Mouse (Mus musculus) lung, embryonic 16.5 days (tissue): ENCODE data around the gene Elavl1. TPM values are rescaled to one million over a fixed set of nuclear protein-coding genes. Genes with fewer than 3 reads are reported as not detected.

Experiments
- ATAC-seq: fragments of 200-750 bp; cut with Nextera tagmentation; 2 replicates; pipeline ENCODE4 v1.8.0; 2017; ENCODE audit warnings: low read depth, mild to moderate bottlenecking, moderate library complexity
- H3K27ac ChIP-seq: fragments of 300-500 bp; sonication (generic); 2 replicates; pipeline ENCODE4 v1.5.1; 2014; ENCODE audit warnings: mild to moderate bottlenecking, control low read depth, low read length
- H3K27me3 ChIP-seq: fragments of 300-500 bp; sonication (generic); 2 replicates; pipeline ENCODE4 v1.6.1; 2014; ENCODE audit warnings: low read depth, low read length, mixed read lengths; ENCODE audit not compliant: control insufficient read depth, insufficient read depth
- H3K36me3 ChIP-seq: fragments of 300-500 bp; sonication (generic); 2 replicates; pipeline ENCODE4 v1.6.1; 2014; ENCODE audit warnings: low read length; ENCODE audit not compliant: control insufficient read depth, insufficient read depth
- H3K4me1 ChIP-seq: fragments of 300-500 bp; sonication (generic); replicated peaks from 2 replicates; pipeline ENCODE4 v1.6.1; 2014; ENCODE audit warnings: low read length, mixed read lengths; ENCODE audit not compliant: control insufficient read depth, insufficient read depth
- H3K4me2 ChIP-seq: fragments of 300-500 bp; sonication (generic); 2 replicates; pipeline ENCODE4 v1.6.1; 2014; ENCODE audit warnings: low read depth, low read length, control low read depth
- H3K4me3 ChIP-seq: fragments of 300-500 bp; sonication (generic); 2 replicates; pipeline ENCODE4 v1.5.1; 2014; ENCODE audit warnings: mild to moderate bottlenecking, low read length, control low read depth
- H3K9ac ChIP-seq: fragments of 300-500 bp; sonication (generic); 2 replicates; pipeline ENCODE4 v1.6.1; 2014; ENCODE audit warnings: low read length, control low read depth
- H3K9me3 ChIP-seq: fragments of 300-500 bp; sonication (generic); 2 replicates; pipeline ENCODE4 v1.6.1; 2016; ENCODE audit warnings: low read length; ENCODE audit not compliant: control insufficient read depth
- WGBS: fragments of 180-500 bp; shearing (Covaris S2); extraction: QIAGEN DNeasy Blood & Tissue Kit; methylation state at CpG from one replicate; pipeline ENCODE4 v1.1.7; 2014; 5-methylcytosine and 5-hydroxymethylcytosine counted together
- polyA plus RNA-seq: library from polyadenylated mRNA; unstranded; fragments of >200 nt; fragmentation: Nextera tagmentation; extraction: Ambion mirVana; gene quantifications from 2 replicates; pipeline ENCODE4 v1.2.1, GENCODE M21; 2015

Gene Elavl1
- polyA plus RNA-seq, 1 experiment from 2014 or later, result 224 TPM

DNA sequence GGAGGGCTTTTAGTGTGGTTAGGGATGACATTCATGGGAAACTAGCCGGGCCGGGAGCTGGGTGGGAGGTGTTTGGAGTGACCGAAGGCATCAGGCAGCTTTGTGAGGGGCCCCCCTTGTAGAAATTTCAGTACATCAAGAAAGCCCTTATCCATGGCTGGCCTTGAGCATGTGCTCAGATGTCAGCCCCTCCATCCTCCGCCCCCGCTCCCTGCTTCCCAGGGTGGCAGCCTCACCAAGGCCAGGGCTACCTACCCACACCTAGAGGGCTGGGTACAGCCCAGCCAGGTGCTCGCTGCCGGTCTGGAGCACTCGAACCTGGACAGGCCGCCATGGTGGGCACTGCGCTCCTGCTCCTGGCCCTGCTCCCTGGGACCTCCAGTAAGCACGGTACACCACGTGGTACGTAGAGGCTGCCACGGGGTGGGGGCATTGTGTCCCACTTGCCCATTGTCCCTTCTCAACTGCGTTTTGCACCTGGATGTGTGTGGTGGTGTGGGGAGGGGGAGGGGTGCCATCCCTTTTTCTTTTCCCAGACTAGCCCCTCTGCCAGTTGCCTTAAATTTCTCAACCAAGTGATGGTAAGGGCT is 77.2 kb downstream of the Elavl1 start, which contains the start of gene Tgfbr3l:
TSS of gene Tgfbr3l (plus strand) at position 264 of the 590 bp plus-strand sequence.
- Histone ChIP-seq H3K27ac (no peak within 1 kb of the TSS), H3K9ac (no peak within 1 kb of the TSS), H3K4me3 (no peak within 1 kb of the TSS), H3K4me2 (no peak within 1 kb of the TSS), H3K27me3 (no peaks in the 10 kb centered on the region), H3K9me3 (no peaks in the 10 kb centered on the region), H3K36me3 (peaks cover 32% of the 10 kb centered on the region), H3K4me1 (peaks cover 10% of the 10 kb centered on the region; the same call in 1 of the 2 replicates)
- WGBS, result 76% methylated on average over 15 of the region's 15 CpGs
- no peak for ATAC-seq

DNA sequence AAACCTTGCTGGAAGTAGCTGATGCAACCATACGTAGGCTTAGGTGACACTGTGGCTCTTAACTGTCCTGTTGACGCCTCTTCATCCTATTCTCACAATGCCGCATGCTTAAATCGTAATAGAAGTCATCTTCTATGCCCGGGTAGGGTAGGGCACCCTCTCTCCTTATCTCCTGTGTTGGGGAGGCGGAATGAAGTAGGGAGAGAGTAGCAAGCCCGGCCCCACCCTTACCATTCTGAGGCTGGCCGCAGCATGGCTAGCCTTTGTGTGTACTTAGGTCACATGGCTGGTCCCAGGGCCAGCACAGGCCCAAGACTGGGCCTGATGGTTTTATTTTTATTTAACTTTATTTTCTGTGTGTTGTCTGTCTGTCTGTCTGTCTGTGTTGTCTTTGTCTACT is 78.0 kb downstream of the Elavl1 start:
- Histone ChIP-seq H3K9me3 (no peaks in the 10 kb centered on the region), H3K9ac (no peak overlapping the region), H3K27ac (no peak overlapping the region), H3K4me2 (no peak overlapping the region), H3K27me3 (no peaks in the 10 kb centered on the region), H3K36me3 (peaks cover 32% of the 10 kb centered on the region), H3K4me3 (no peak overlapping the region), H3K4me1 (peaks cover 6% of the 10 kb centered on the region; the same call in 1 of the 2 replicates)
- no peak for ATAC-seq
- WGBS, result 84% methylated on average over 8 of the region's 8 CpGs

DNA sequence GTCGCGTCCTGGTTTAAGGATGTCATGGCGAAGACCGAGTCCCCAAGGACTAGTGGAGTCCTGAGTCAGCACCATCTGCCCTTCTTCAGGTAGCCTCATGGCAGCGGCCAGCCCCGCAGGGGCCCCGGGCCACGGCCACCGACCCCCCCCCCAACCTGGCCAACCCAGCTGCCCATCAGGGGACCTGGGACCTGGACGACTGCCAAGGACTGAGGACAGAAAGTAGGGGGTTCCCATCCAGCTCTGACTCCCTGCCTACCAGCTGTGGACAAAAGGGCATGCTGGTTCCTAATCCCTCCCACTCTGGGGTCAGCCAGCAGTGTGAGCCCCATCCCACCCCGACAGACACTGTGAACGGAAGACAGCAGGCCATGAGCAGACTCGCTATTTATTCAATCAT is 79.5 kb downstream of the Elavl1 start:
- Histone ChIP-seq H3K9me3 (no peaks in the 10 kb centered on the region), H3K9ac (no peak overlapping the region), H3K4me2 (no peak overlapping the region), H3K36me3 (peaks cover 32% of the 10 kb centered on the region), H3K27ac (no peak overlapping the region), H3K4me1 (peaks cover 8% of the 10 kb centered on the region), H3K27me3 (no peaks in the 10 kb centered on the region), H3K4me3 (no peak overlapping the region)
- no peak for ATAC-seq
- WGBS, result 93% methylated on average over 11 of the region's 13 CpGs

DNA sequence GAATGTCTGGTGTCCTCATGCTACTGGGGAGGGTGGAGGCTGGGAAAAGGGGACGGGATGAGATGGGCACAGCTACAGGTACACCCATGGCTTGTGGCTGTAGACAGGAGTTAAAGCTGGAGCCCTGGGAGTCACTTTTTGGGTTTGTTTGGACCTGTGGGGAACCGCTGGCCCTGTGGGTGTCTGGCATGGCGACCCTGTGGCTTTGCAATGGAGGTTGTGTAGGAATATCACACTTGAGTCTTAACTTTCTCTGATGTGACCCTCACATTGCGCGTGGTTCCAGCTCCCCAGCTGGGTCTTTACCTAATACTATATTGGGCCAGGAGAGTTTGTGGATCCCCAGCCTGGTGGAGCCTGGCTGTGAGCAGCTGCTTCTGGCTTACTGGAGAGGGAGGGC is 80.2 kb downstream of the Elavl1 start:
- Histone ChIP-seq H3K4me1 (peaks cover 12% of the 10 kb centered on the region), H3K9ac (no peak overlapping the region), H3K9me3 (no peaks in the 10 kb centered on the region), H3K27me3 (no peaks in the 10 kb centered on the region), H3K4me2 (no peak overlapping the region), H3K27ac (no peak overlapping the region), H3K4me3 (no peak overlapping the region), H3K36me3 (peaks cover 32% of the 10 kb centered on the region)
- ATAC-seq, result no peak
- WGBS, result 95% methylated on average over 5 of the region's 5 CpGs

DNA sequence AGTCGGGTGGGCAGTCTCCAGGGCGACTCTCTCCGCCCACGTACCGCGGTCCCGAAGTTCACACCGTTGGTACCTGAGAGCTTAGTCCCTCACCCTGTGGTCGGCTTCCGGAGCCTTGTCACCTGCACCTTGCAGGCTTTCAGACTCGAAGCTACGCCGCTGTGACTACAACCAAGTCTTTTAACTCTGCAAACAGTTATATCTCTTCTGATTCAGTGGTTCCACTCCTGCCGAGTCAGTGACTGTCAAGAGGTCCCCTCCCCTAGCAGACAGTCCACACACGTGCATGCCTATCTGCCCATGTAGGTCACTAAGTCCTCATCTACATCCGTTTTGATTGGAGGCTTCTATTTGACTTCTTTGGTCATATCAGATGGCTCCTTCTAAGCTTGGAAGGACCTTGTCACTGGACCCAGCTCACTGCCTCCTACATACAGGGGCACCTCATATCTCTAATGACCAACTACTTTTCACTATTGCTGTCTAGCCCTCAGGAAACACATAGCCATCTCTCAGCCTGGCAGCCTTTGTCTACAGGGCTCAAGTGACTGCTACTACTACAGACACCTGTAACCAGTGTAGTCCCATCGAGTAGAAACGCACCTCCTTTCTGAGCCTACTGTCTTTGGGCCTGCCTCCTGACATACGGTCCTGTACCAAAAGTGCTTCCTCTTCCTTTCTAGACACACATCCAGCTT is 85.9 kb downstream of the Elavl1 start:
- peak; percentile 10 for ATAC-seq
- peak overlapping the region; percentile 88; the same call in 1 of the 2 replicates for H3K27ac ChIP-seq
- peaks cover 13% of the 10 kb centered on the region for H3K36me3 ChIP-seq
- peak overlapping the region; percentile 85 for H3K9ac ChIP-seq
- H3K9me3 ChIP-seq, result no peaks in the 10 kb centered on the region
- no peaks in the 10 kb centered on the region for H3K27me3 ChIP-seq
- peak overlapping the region; percentile 80 for H3K4me3 ChIP-seq
- peak overlapping the region; percentile 85 for H3K4me2 ChIP-seq
- peaks cover 20% of the 10 kb centered on the region for H3K4me1 ChIP-seq
- WGBS, result 9% methylated on average over 19 of the region's 19 CpGs

DNA sequence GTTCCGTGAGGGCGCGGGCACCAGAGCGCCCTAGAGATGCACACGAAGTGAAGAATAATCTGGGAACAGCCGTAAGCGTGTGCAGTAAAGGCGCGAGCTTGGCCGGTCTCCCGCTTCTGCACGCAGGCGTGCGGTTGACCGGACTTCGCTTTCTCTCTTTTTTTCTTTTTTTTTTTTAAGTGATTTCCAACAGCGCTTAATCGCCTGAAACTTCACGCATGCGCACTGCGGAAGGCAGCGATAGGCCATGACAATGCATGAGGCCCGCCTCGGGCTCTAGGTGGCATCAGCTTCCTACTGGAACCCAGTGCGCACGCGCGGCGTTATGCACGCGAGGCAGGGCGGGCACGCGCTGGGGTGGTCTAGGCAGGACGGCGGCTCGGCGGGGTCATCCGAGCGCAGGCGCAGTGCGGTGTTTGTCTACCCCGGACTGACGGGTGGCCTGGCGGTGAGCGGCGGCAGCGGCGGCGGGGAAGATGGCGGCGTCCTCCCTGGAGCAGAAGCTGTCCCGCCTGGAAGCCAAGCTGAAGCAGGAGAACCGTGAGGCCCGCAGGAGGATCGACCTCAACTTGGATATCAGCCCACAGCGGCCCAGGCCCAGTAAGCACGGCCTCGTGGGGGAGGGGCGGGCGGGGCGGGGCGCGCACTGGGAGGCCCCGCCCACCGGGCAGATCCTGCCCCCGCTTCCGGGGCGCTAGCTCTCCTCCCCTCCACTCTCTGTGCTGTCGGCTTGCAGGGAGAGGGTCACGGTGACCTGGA is 86.6 kb downstream of the Elavl1 start, which contains the start of the genes Map2k7 and Gm49320:
TSS of gene Map2k7 (plus strand) at position 307 of the 759 bp plus-strand sequence.
TSS of gene Gm49320 (plus strand) at position 432 of the 759 bp plus-strand sequence.
- ATAC-seq, result peak; percentile 96
- H3K4me3 ChIP-seq, result peak within 1 kb of the TSS; percentile 80
- H3K9me3 ChIP-seq, result no peaks in the 10 kb centered on the region
- peak within 1 kb of the TSS; percentile 95 for H3K27ac ChIP-seq
- 0% methylated on average over 54 of the region's 71 CpGs for WGBS
- H3K36me3 ChIP-seq, result peaks cover 5% of the 10 kb centered on the region
- H3K9ac ChIP-seq, result peak within 1 kb of the TSS; percentile 85
- peak within 1 kb of the TSS; percentile 85 for H3K4me2 ChIP-seq
- H3K4me1 ChIP-seq, result peaks cover 20% of the 10 kb centered on the region
- H3K27me3 ChIP-seq, result no peaks in the 10 kb centered on the region

DNA sequence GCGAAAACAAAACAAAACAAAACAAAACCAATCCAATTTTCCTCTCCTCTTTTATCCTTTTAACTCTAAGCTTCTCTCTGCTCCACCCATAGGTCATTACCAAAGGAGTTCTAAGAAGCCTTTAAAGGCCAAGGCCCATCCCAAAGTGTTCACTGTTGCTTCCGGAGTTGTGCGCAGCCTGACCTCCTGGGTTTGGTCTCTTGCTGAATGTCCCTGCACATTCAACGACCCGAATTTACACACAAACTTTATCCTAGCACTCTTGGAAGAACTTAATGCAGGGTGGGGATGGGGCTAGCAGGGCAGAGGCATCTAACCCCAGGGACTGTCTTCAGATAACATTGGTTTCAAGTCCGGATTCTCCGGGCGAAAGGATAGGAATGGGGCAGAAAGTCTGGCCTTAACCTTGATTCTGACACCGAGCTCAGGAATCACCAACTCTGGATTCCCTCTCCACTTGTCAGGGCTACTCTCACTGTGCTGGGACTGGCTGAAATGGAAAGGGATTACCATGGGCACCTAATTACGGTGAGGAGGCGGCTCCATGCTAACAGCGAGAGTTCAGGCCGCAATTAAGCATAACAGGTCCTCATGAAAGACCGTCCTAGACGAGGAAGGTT is 87.3 kb downstream of the Elavl1 start:
- H3K27ac ChIP-seq, result peak overlapping the region; percentile 95

More for the DNA sequence above, 87.3 kb downstream of the Elavl1 start:
- Histone ChIP-seq H3K4me1 (peaks cover 20% of the 10 kb centered on the region), H3K4me2 (peak overlapping the region; percentile 67), H3K27me3 (no peaks in the 10 kb centered on the region), H3K36me3 (no peaks in the 10 kb centered on the region; the same call in 1 of the 2 replicates), H3K9ac (peak overlapping the region; percentile 78), H3K9me3 (no peaks in the 10 kb centered on the region), H3K4me3 (peak overlapping the region; percentile 80)
- ATAC-seq, result no peak
- 19% methylated on average over 15 of the region's 15 CpGs for WGBS
